Mouse (Mus musculus): ENCODE measurements at regions not wholly inside any gene's neighbourhood (a gene's known extent, or its start where the extent isn't known, plus 50 kb on each side); places are given as distances from the start of the nearest gene placed in this dataset.
"Not testable (repeated sequence)": the region's sequence is repeated elsewhere in the genome, so short reads cannot be mapped to it uniquely, and the experiment has no call there.

GRCm38 (mm10) chr6:60657117-60657911 lies 172.3 kb downstream of the Snca start:
- DNase-seq = no peak

GRCm38 (mm10) chr6:60646983-60647617 lies 182.6 kb downstream of the Snca start:
- DNase-seq = not testable (repeated sequence)

GRCm38 (mm10) chr6:60642251-60642650 lies 187.4 kb downstream of the Snca start:
- no peak for DNase-seq

- DNase-seq = no peak
Measured at GRCm38 (mm10) chr6:60616313-60616712, 213.3 kb downstream of the Snca start.

- no peak for DNase-seq
Measured at GRCm38 (mm10) chr6:60600201-60600600, 229.5 kb downstream of the Snca start.

- no peak for DNase-seq
Measured at GRCm38 (mm10) chr6:60564261-60564660, 265.4 kb downstream of the Snca start.

- peak; percentile 8 for DNase-seq
Measured at GRCm38 (mm10) chr6:60555590-60556235, 273.9 kb downstream of the Snca start.
